Mouse (Mus musculus): ENCODE measurements around the gene 1700016D06Rik.

Gene 1700016D06Rik

DNA sequence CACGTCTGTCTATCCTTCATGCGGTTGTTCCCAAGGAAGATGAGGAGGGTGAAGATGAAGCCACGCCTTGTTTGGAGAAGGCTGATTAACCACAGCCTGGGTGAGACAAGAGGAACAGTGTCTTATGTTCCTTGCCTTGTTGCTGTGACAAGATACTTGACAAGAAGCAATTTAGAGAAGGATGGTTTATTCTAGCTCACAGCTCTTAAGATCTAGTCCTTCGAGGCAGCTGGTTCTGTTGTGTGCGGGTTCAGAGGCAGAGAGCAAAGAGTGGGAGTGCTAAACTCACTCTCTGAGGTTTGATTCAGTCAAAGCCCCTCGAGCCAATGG is at the start of gene 1700016D06Rik:
1700016D06Rik (minus strand) TSS at position 31 of the 330 bp plus-strand sequence.
- no peak for DNase-seq (ENCODE audit: low spot score)

GRCm38 (mm10) chr8:11749472-11749871 is 48.6 kb upstream of the 1700016D06Rik start:
- DNase-seq (ENCODE audit: low spot score): no peak

- DNase-seq (ENCODE audit: low spot score): no peak
Observed at GRCm38 (mm10) chr8:11746850-11747600, 46.2 kb upstream of the 1700016D06Rik start.

DNA sequence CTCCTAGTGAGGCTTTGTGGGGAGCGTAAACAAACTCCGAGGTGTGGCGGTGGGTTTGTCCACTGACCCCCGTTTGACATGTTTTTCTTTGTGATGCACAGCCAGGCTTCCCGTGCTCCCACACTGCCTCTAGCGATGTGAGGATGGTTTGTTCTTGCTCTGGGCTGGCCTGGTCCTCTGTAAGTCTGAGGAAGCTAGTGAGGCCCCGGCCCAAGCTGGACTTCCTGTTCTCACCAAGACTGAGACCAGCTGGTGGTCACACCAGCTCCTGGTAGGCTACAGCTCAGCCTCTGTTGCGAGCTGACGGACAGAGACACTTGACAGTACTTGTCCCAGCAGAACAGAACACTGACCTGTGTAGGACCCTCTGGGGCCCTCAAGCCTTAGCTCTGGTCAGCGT is 42.7 kb upstream of the 1700016D06Rik start:
- no peak for DNase-seq (ENCODE audit: low spot score)

DNA sequence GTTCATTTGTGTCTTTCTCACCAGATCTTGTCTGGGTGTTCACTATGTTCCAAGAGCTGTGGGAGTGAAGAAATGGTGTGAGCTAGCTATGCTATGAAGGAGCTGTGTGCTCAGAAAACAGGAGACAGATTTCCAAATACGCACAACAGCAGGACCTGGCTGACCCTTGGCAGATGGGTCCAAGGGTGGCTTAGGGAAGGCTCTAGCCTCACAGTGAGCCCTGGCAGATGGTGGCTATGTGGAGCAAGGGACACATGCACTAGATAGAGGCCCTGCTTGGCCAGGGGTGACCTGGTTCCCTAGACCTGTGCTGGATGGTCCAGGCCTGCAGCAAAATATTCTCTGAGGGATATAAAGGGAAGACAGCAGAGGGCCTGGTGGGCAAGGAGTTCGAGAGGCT is 40.0 kb upstream of the 1700016D06Rik start:
- DNase-seq (ENCODE audit: low spot score): no peak

- no peak for DNase-seq (ENCODE audit: low spot score)
Observed at GRCm38 (mm10) chr8:11739082-11739481, 38.2 kb upstream of the 1700016D06Rik start.

- no peak for DNase-seq (ENCODE audit: low spot score)
Observed at GRCm38 (mm10) chr8:11737096-11737495, 36.2 kb upstream of the 1700016D06Rik start.

GRCm38 (mm10) chr8:11735672-11736235 is 34.9 kb upstream of the 1700016D06Rik start:
- no peak for DNase-seq (ENCODE audit: low spot score)

- DNase-seq (ENCODE audit: low spot score): no peak
Observed at GRCm38 (mm10) chr8:11730271-11730940, 29.5 kb upstream of the 1700016D06Rik start.

GRCm38 (mm10) chr8:11728482-11729295 is 27.8 kb upstream of the 1700016D06Rik start:
- no peak for DNase-seq (ENCODE audit: low spot score)

- DNase-seq (ENCODE audit: low spot score): no peak
Observed at GRCm38 (mm10) chr8:11727651-11728481, 27.0 kb upstream of the 1700016D06Rik start, which contains the start of gene Arhgef7. TSS of gene Arhgef7 (plus strand) at chr8:11727721.

DNA sequence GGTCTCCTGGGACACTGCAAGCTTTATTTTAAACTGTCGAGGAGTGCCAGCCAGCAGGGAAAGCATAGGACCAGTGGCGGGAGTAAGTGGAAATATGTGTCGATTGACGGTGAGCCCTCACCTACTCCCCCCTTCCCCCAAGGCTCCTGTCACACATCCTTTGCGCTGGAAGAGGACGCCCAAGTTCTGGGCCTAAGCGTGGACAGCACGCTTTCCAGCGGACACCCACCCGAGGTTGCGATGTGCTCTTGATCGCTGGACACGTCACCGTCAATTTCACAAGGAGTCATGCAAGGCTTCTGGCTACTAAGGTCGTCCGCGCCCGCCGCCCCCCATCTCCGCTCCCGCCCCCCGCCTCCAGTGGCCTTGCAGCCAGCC is 26.4 kb upstream of the 1700016D06Rik start:
- no peak for DNase-seq (ENCODE audit: low spot score)

GRCm38 (mm10) chr8:11717194-11717593 is 16.3 kb upstream of the 1700016D06Rik start:
- DNase-seq (ENCODE audit: low spot score): no peak

GRCm38 (mm10) chr8:11712244-11712643 is 11.4 kb upstream of the 1700016D06Rik start:
- no peak for DNase-seq (ENCODE audit: low spot score)

DNA sequence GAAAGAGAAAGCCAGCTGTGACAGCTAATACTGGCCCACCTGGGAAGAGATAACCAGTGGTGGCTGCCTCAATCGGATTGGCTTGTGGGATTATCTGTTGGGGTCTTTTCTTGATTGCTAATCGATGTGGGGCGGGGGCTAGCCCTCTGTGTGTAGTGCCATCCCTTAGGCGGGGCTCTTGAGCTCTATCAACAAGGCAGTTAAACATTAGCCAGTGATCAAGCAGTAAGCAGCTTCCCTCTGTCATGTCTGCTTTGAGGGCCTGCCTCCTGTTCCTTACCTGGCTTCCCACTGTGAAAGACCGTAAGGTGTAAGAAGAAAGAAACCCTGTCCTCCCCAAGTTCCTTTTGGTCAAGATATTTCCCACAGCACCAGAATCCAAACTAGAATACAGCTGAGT is 9.6 kb upstream of the 1700016D06Rik start:
- no peak for DNase-seq (ENCODE audit: low spot score)

DNA sequence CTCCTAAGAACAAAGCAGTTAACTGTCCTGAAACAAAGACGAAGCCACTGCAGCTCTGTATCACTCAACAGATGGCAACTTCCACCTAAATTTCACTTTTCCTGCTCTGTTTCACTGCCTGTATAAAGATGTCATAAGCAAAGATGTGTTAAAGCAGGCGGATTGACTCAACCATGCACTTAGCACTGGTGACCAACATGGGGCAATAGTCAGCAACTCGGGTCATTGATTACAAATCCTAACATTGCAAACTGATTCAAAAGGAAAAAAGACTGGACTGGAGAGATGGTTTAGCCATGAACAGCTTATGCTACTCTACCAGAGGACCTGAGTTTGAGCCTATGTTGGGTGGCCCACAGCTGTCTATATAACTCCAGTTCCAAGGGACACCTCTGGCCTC is 8.7 kb upstream of the 1700016D06Rik start:
- no peak for DNase-seq (ENCODE audit: low spot score)

DNA sequence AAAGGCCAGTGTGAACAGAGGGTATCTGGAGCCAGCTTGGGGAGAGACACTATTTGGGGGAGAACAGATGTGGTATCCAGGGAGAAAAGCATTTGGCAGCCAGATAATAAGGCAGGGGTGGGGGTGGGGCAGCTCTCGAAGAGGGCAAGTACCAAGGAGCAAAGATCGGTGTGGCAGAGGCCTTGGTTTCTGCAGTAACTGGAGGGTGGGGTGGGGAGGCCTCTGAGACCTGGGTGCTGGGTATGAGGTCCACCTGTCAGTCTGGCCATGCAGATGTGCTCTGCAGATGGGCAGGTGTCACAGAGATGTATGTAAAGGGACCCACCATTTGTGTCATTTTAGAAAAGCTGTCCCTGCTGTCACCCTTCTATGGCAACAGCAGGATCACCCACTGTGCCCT is 8.0 kb upstream of the 1700016D06Rik start:
- no peak for DNase-seq (ENCODE audit: low spot score)

DNA sequence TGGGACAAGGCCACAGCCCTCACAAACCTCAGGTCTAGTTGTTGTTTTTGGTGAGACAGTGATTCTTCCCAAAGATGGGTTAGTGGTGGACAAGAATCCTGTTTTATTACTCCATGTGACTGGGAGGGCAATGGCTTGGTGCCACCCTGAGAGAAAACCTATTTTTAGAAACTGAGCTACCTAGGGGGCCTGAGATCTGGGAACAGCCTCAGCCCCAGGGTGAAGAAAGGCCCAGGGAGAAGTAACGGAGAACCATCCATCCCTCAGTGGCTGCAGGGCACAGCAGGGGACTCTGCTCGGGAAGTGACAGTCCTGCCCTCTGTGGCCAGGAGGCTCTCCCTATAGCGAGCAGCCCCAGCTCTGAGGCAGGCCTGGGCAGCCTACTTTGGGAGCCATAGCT is 6.8 kb upstream of the 1700016D06Rik start:
- no peak for DNase-seq (ENCODE audit: low spot score)

GRCm38 (mm10) chr8:11705818-11706217 is 5.0 kb upstream of the 1700016D06Rik start:
- no peak for DNase-seq (ENCODE audit: low spot score)

GRCm38 (mm10) chr8:11704716-11705420 is 4.0 kb upstream of the 1700016D06Rik start:
- no peak for DNase-seq (ENCODE audit: low spot score)

DNA sequence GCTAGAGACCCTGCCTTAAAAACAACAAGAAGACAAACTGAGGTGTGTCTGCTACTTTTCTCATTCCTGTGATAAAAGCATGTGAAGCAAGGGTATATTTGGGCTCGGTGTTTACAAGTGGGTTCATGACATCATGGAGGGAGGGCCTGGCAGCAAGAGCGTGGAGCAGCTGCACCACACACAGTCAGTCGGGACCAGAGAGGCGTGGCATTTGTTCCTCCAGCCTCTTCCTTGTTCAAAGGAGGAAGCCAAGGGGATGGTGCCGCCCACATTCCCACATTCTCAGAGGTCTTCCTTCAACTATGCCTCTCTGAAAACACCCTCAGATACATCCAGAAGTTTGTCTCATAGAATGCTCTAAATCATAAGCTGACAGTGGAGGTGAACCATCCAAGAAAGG is 2.9 kb upstream of the 1700016D06Rik start:
- no peak for DNase-seq (ENCODE audit: low spot score)
